Mouse (Mus musculus): ENCODE data around the gene Uvrag. TPM values are rescaled to one million over a fixed set of nuclear protein-coding genes. Genes with fewer than 3 reads are reported as not detected.

Uvrag gene
- polyA plus RNA-seq, 1 experiment from 2014 or later, result 18.3 TPM

- Histone ChIP-seq H3K9me3 (ENCODE audit: control insufficient read depth, low read length) (no peaks in the 10 kb centered on the region), H3K27ac (ENCODE audit: low read length) (no peak overlapping the region), H3K4me3 (replicated peaks; ENCODE audit: low read length) (no peak overlapping the region), H3K9ac (replicated peaks; ENCODE audit: low read depth, low read length) (no peak overlapping the region), H3K4me1 (replicated peaks; ENCODE audit: control insufficient read depth, insufficient read depth, low read length) (peaks cover 21% of the 10 kb centered on the region), H3K4me2 (ENCODE audit: low read length) (no peak overlapping the region), H3K27me3 (replicated peaks; ENCODE audit: control insufficient read depth, insufficient read depth, low read length) (no peaks in the 10 kb centered on the region), H3K36me3 (ENCODE audit: control insufficient read depth, insufficient read depth) (no peaks in the 10 kb centered on the region)
- WGBS, result 58% methylated on average over 6 of the region's 6 CpGs
- no peak for ATAC-seq
These were observed 266.5 kb downstream of the Uvrag start for GRCm38 (mm10) chr7:98874411-98874951.

GRCm38 (mm10) chr7:98873316-98873715 lies 267.6 kb downstream of the Uvrag start:
- no peaks in the 10 kb centered on the region for H3K27me3 ChIP-seq (replicated peaks; ENCODE audit: control insufficient read depth, insufficient read depth, low read length)
- no peak for ATAC-seq
- no peak overlapping the region for H3K9ac ChIP-seq (replicated peaks; ENCODE audit: low read depth, low read length)
- H3K4me2 ChIP-seq (ENCODE audit: low read length), result no peak overlapping the region
- H3K36me3 ChIP-seq (ENCODE audit: control insufficient read depth, insufficient read depth), result no peaks in the 10 kb centered on the region
- peaks cover 21% of the 10 kb centered on the region for H3K4me1 ChIP-seq (replicated peaks; ENCODE audit: control insufficient read depth, insufficient read depth, low read length)
- no peak overlapping the region for H3K4me3 ChIP-seq (replicated peaks; ENCODE audit: low read length)
- H3K9me3 ChIP-seq (ENCODE audit: control insufficient read depth, low read length), result no peaks in the 10 kb centered on the region
- H3K27ac ChIP-seq (ENCODE audit: low read length), result no peak overlapping the region
- 79% methylated on average over 12 of the region's 12 CpGs for whole genome bisulfite sequencing

GRCm38 (mm10) chr7:98871882-98872281 lies 269.1 kb downstream of the Uvrag start:
- no peaks in the 10 kb centered on the region for H3K36me3 ChIP-seq (ENCODE audit: control insufficient read depth, insufficient read depth)
- WGBS, result 72% methylated on average over 12 of the region's 12 CpGs
- no peaks in the 10 kb centered on the region for H3K9me3 ChIP-seq (ENCODE audit: control insufficient read depth, low read length)
- ATAC-seq, result no peak
- H3K27ac ChIP-seq (ENCODE audit: low read length), result no peak overlapping the region
- no peak overlapping the region for H3K9ac ChIP-seq (replicated peaks; ENCODE audit: low read depth, low read length)
- peaks cover 27% of the 10 kb centered on the region for H3K4me1 ChIP-seq (replicated peaks; ENCODE audit: control insufficient read depth, insufficient read depth, low read length)
- no peak overlapping the region for H3K4me3 ChIP-seq (replicated peaks; ENCODE audit: low read length)
- no peak overlapping the region for H3K4me2 ChIP-seq (ENCODE audit: low read length)
- no peaks in the 10 kb centered on the region for H3K27me3 ChIP-seq (replicated peaks; ENCODE audit: control insufficient read depth, insufficient read depth, low read length)

GRCm38 (mm10) chr7:98870791-98871190 lies 270.1 kb downstream of the Uvrag start:
- WGBS, result 30% methylated on average over 12 of the region's 12 CpGs
- Histone ChIP-seq H3K27me3 (replicated peaks; ENCODE audit: control insufficient read depth, insufficient read depth, low read length) (no peaks in the 10 kb centered on the region), H3K9ac (replicated peaks; ENCODE audit: low read depth, low read length) (no peak overlapping the region), H3K4me2 (ENCODE audit: low read length) (no peak overlapping the region), H3K27ac (ENCODE audit: low read length) (no peak overlapping the region), H3K9me3 (ENCODE audit: control insufficient read depth, low read length) (no peaks in the 10 kb centered on the region), H3K4me1 (replicated peaks; ENCODE audit: control insufficient read depth, insufficient read depth, low read length) (peaks cover 24% of the 10 kb centered on the region), H3K4me3 (replicated peaks; ENCODE audit: low read length) (no peak overlapping the region), H3K36me3 (ENCODE audit: control insufficient read depth, insufficient read depth) (no peaks in the 10 kb centered on the region)
- ATAC-seq, result no peak

- H3K27me3 ChIP-seq (replicated peaks; ENCODE audit: control insufficient read depth, insufficient read depth, low read length), result no peaks in the 10 kb centered on the region
- H3K27ac ChIP-seq (ENCODE audit: low read length), result no peak overlapping the region
- no peaks in the 10 kb centered on the region for H3K9me3 ChIP-seq (ENCODE audit: control insufficient read depth, low read length)
- 68% methylated on average over 3 of the region's 3 CpGs for WGBS
- no peak overlapping the region for H3K9ac ChIP-seq (replicated peaks; ENCODE audit: low read depth, low read length)
- ATAC-seq, result no peak
- H3K4me3 ChIP-seq (replicated peaks; ENCODE audit: low read length), result no peak overlapping the region
- no peak overlapping the region for H3K4me2 ChIP-seq (ENCODE audit: low read length)
- H3K4me1 ChIP-seq (replicated peaks; ENCODE audit: control insufficient read depth, insufficient read depth, low read length), result peaks cover 15% of the 10 kb centered on the region
- H3K36me3 ChIP-seq (ENCODE audit: control insufficient read depth, insufficient read depth), result no peaks in the 10 kb centered on the region
These were observed 271.9 kb downstream of the Uvrag start for GRCm38 (mm10) chr7:98869070-98869469.

GRCm38 (mm10) chr7:98867794-98868150 lies 273.2 kb downstream of the Uvrag start:
- H3K27me3 ChIP-seq (replicated peaks; ENCODE audit: control insufficient read depth, insufficient read depth, low read length), result no peaks in the 10 kb centered on the region
- H3K4me2 ChIP-seq (ENCODE audit: low read length), result no peak overlapping the region
- H3K27ac ChIP-seq (ENCODE audit: low read length), result no peak overlapping the region
- no peak overlapping the region for H3K9ac ChIP-seq (replicated peaks; ENCODE audit: low read depth, low read length)
- WGBS, result 87% methylated on average over 2 of the region's 2 CpGs
- H3K4me3 ChIP-seq (replicated peaks; ENCODE audit: low read length), result no peak overlapping the region
- H3K4me1 ChIP-seq (replicated peaks; ENCODE audit: control insufficient read depth, insufficient read depth, low read length), result peaks cover 15% of the 10 kb centered on the region
- no peak for ATAC-seq
- H3K9me3 ChIP-seq (ENCODE audit: control insufficient read depth, low read length), result no peaks in the 10 kb centered on the region
- no peaks in the 10 kb centered on the region for H3K36me3 ChIP-seq (ENCODE audit: control insufficient read depth, insufficient read depth)

GRCm38 (mm10) chr7:98867053-98867793 lies 273.7 kb downstream of the Uvrag start:
- Histone ChIP-seq H3K4me2 (ENCODE audit: low read length) (no peak overlapping the region), H3K4me1 (replicated peaks; ENCODE audit: control insufficient read depth, insufficient read depth, low read length) (peaks cover 15% of the 10 kb centered on the region), H3K27me3 (replicated peaks; ENCODE audit: control insufficient read depth, insufficient read depth, low read length) (no peaks in the 10 kb centered on the region), H3K27ac (ENCODE audit: low read length) (no peak overlapping the region), H3K36me3 (ENCODE audit: control insufficient read depth, insufficient read depth) (no peaks in the 10 kb centered on the region), H3K4me3 (replicated peaks; ENCODE audit: low read length) (no peak overlapping the region), H3K9me3 (ENCODE audit: control insufficient read depth, low read length) (no peaks in the 10 kb centered on the region), H3K9ac (replicated peaks; ENCODE audit: low read depth, low read length) (no peak overlapping the region)
- peak; percentile 68 for ATAC-seq
- WGBS, result 28% methylated on average over 12 of the region's 12 CpGs

- ATAC-seq, result no peak
- Histone ChIP-seq H3K36me3 (ENCODE audit: control insufficient read depth, insufficient read depth) (no peaks in the 10 kb centered on the region), H3K9me3 (ENCODE audit: control insufficient read depth, low read length) (no peaks in the 10 kb centered on the region), H3K27ac (ENCODE audit: low read length) (no peak overlapping the region), H3K27me3 (replicated peaks; ENCODE audit: control insufficient read depth, insufficient read depth, low read length) (no peaks in the 10 kb centered on the region), H3K4me3 (replicated peaks; ENCODE audit: low read length) (no peak overlapping the region), H3K4me2 (ENCODE audit: low read length) (no peak overlapping the region), H3K4me1 (replicated peaks; ENCODE audit: control insufficient read depth, insufficient read depth, low read length) (peaks cover 15% of the 10 kb centered on the region), H3K9ac (replicated peaks; ENCODE audit: low read depth, low read length) (no peak overlapping the region)
- WGBS, result 52% methylated on average over 9 of the region's 9 CpGs
These were observed 276.8 kb downstream of the Uvrag start for GRCm38 (mm10) chr7:98863969-98864718.

- ATAC-seq, result no peak
These were observed 277.9 kb downstream of the Uvrag start for GRCm38 (mm10) chr7:98862994-98863393.

More at GRCm38 (mm10) chr7:98862994-98863393, 277.9 kb downstream of the Uvrag start:
- H3K27me3 ChIP-seq (replicated peaks; ENCODE audit: control insufficient read depth, insufficient read depth, low read length), result no peaks in the 10 kb centered on the region
- H3K9me3 ChIP-seq (ENCODE audit: control insufficient read depth, low read length), result no peaks in the 10 kb centered on the region
- H3K4me2 ChIP-seq (ENCODE audit: low read length), result no peak overlapping the region
- H3K4me3 ChIP-seq (replicated peaks; ENCODE audit: low read length), result no peak overlapping the region
- H3K9ac ChIP-seq (replicated peaks; ENCODE audit: low read depth, low read length), result no peak overlapping the region
- H3K36me3 ChIP-seq (ENCODE audit: control insufficient read depth, insufficient read depth), result no peaks in the 10 kb centered on the region
- no peak overlapping the region for H3K27ac ChIP-seq (ENCODE audit: low read length)
- H3K4me1 ChIP-seq (replicated peaks; ENCODE audit: control insufficient read depth, insufficient read depth, low read length), result peaks cover 15% of the 10 kb centered on the region
- 77% methylated on average over 5 of the region's 5 CpGs for WGBS

Measured in forebrain, embryonic 16.5 days (tissue).